Mouse (Mus musculus) heart, embryonic 15.5 days (tissue): ENCODE data around the gene Icam1. TPM values are rescaled to one million over a fixed set of nuclear protein-coding genes. Genes with fewer than 3 reads are reported as not detected.

Experiments
- ATAC-seq: fragments of 200-750 bp; cut with Nextera tagmentation; replicated peaks from 2 replicates; pipeline ENCODE4 v1.8.0; 2017; ENCODE audit warnings: low read depth, moderate TSS enrichment; ENCODE audit not compliant: insufficient number of reproducible peaks, insufficient read depth, low FRiP score
- H3K27ac ChIP-seq: fragments of 300-500 bp; sonication (generic); 2 replicates; pipeline ENCODE4 v1.5.1; 2015; ENCODE audit warnings: mild to moderate bottlenecking, inconsistent platforms
- H3K27me3 ChIP-seq: fragments of 300-500 bp; sonication (generic); 2 replicates; pipeline ENCODE4 v1.6.1; 2015; ENCODE audit warnings: inconsistent platforms
- H3K36me3 ChIP-seq: fragments of 300-500 bp; sonication (generic); 2 replicates; pipeline ENCODE4 v1.6.1; 2015; ENCODE audit warnings: mild to moderate bottlenecking, inconsistent platforms
- H3K4me1 ChIP-seq: fragments of 300-500 bp; sonication (generic); replicated peaks from 2 replicates; pipeline ENCODE4 v1.6.1; 2015; ENCODE audit warnings: inconsistent platforms
- H3K4me2 ChIP-seq: fragments of 300-500 bp; sonication (generic); 2 replicates; pipeline ENCODE4 v1.6.1; 2015; ENCODE audit warnings: inconsistent platforms, mild to moderate bottlenecking, moderate library complexity
- H3K4me3 ChIP-seq: fragments of 300-500 bp; sonication (generic); 2 replicates; pipeline ENCODE4 v1.5.1; 2015; ENCODE audit warnings: mild to moderate bottlenecking, inconsistent platforms
- H3K9ac ChIP-seq: fragments of 300-500 bp; sonication (generic); 2 replicates; pipeline ENCODE4 v1.6.1; 2015; ENCODE audit warnings: mild to moderate bottlenecking, inconsistent platforms
- H3K9me3 ChIP-seq: fragments of 300-500 bp; sonication (generic); replicated peaks from 2 replicates; pipeline ENCODE4 v1.6.1; 2016; ENCODE audit warnings: inconsistent platforms
- WGBS: fragments of 180-500 bp; shearing (Covaris S2); methylation state at CpG from one replicate; pipeline ENCODE4 v1.1.7; 2015; ENCODE audit warnings: mixed read lengths; 5-methylcytosine and 5-hydroxymethylcytosine counted together
- polyA plus RNA-seq: library from polyadenylated mRNA; unstranded; fragments of >200 nt; fragmentation: Nextera tagmentation; extraction: Ambion mirVana; gene quantifications from 2 replicates; pipeline ENCODE4 v1.2.1, GENCODE M21; 2015

Icam1 gene
- polyA plus RNA-seq, 1 experiment from 2014 or later: 13.2 TPM

DNA sequence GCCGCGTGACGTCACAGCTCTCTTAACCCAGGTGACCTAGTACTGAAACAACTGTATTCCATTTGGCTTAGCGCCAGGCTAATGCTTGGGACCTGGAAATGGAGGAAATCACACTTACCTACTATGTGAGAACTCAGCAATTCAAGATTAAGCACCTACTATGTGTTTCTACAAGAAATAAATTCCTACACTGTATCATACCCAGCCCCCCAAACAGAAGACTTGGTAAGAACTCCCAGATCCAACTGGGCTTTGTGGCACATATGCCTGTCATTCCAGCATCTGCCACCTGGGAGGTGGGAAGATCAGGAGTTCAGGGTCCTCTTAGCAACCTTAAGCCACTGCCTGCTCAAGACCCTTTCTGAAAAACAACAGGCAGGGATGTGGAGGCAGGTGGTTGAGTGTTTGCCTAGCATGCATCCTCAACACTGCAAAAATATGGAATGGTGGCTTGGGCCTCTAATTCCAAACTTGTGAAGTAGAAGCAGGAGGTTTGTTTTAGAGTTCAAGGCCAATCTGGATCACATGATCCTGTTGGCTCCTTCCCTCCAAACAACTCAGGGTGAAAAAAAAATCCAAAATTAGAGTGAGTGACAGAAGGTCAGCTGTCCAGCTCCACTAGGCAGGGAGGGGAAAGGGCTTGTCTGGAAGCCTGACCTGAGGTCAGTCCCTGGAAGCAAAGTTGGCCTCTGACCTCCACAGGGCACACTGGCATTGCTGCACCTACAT is 38.7 kb upstream of the Icam1 start:
- under 1% methylated on average over 4 of the region's 4 CpGs for WGBS
- no peak for ATAC-seq
- Histone ChIP-seq H3K36me3 (no peaks in the 10 kb centered on the region), H3K9me3 (no peaks in the 10 kb centered on the region), H3K4me1 (peaks cover 54% of the 10 kb centered on the region), H3K27me3 (no peaks in the 10 kb centered on the region), H3K9ac (peak overlapping the region; percentile 83; the same call in 1 of the 2 replicates), H3K4me3 (peak overlapping the region; percentile 71), H3K27ac (peak overlapping the region; percentile 93), H3K4me2 (peak overlapping the region; percentile 92)

DNA sequence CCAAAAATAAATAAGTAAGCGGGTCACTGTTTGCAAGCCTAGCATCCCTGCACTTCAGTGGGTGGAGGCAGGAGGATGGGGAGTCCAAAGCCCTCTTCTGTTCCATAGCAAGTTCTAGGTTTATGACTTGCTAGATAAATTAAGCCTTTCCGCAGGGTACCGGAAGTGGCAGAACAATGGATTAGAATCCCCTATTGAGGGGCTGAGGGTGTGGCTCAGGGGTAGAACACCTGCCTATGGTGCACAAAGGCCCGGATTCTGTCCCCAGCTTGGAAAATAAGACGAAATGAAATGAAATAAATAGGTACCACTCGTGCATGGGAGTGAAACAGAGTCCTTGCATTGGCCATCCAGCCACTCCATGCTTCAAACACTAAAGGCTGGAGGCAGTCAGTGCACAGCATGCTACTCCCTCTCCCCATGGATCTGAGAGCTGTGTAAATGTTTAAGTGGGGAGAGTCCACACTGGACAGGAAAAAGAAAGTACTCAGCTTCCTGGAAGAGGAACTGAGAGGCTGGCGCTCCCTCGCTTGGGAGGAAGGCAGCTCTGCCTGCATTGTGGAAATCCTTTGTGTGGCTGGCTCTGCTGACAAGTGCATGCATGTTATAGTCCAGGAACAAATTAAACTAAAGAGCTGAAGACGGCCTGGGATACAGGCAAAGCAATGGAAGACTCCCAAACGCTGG is 37.2 kb upstream of the Icam1 start:
- peaks cover 46% of the 10 kb centered on the region for H3K4me1 ChIP-seq
- H3K9me3 ChIP-seq: no peaks in the 10 kb centered on the region
- no peak for ATAC-seq
- H3K27me3 ChIP-seq: no peaks in the 10 kb centered on the region
- no peak overlapping the region for H3K4me3 ChIP-seq
- WGBS: 54% methylated on average over 10 of the region's 10 CpGs
- peak overlapping the region; percentile 65 for H3K27ac ChIP-seq
- no peak overlapping the region for H3K9ac ChIP-seq
- H3K4me2 ChIP-seq: no peak overlapping the region
- no peaks in the 10 kb centered on the region for H3K36me3 ChIP-seq

DNA sequence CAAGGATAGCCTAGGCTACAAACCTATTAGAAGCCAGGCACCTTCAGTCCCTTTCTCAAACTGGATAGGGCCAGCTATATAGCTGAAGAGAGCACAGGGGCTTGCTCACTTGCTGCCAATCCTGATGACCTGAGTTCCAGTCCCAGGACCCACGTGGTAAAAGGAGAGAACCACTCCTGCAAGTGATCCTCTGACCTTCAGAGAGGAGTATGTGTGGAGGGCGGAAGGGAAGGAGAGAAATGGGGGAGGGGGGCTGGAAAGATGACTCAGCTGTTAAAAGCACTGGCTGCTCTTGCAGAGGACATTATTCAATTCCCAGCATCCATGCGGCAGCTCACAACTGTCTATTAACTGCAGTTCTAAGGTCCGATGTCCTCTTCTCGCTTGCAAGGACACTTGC is 36.6 kb upstream of the Icam1 start:
- no peaks in the 10 kb centered on the region for H3K36me3 ChIP-seq
- no peak for ATAC-seq
- H3K4me1 ChIP-seq: peaks cover 42% of the 10 kb centered on the region
- H3K9ac ChIP-seq: 0 out of 2 replicates have a peak overlapping the region, but pooled peaks have one; percentile 6
- no peaks in the 10 kb centered on the region for H3K27me3 ChIP-seq
- no peaks in the 10 kb centered on the region for H3K9me3 ChIP-seq
- 59% methylated on average over 5 of the region's 5 CpGs for WGBS
- no peak overlapping the region for H3K4me2 ChIP-seq
- peak overlapping the region; percentile 65 for H3K27ac ChIP-seq
- H3K4me3 ChIP-seq: no peak overlapping the region

DNA sequence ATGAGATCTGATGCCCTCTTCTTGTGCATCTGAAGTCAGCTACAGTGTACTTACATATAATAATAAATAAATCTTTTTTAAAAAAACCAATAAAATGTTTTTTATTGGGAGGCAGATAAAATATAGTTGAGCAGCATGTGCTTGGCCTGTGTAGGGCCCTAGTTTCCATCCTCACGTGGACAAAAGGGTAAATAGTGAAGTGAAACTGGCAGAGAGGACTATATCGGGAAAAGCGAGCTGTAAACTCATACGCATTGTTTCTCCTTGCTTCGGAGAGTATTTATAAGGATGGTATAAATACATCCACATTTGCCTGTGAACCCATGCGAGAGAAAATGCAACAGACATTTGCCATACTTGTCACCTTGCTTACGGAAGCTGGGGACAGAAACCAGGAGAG is 36.0 kb upstream of the Icam1 start:
- Histone ChIP-seq H3K9ac (no peak overlapping the region), H3K27ac (no peak overlapping the region), H3K4me1 (peaks cover 37% of the 10 kb centered on the region), H3K4me2 (no peak overlapping the region), H3K4me3 (no peak overlapping the region), H3K27me3 (no peaks in the 10 kb centered on the region), H3K9me3 (no peaks in the 10 kb centered on the region), H3K36me3 (no peaks in the 10 kb centered on the region)
- ATAC-seq: no peak
- 87% methylated on average over 7 of the region's 7 CpGs for WGBS

DNA sequence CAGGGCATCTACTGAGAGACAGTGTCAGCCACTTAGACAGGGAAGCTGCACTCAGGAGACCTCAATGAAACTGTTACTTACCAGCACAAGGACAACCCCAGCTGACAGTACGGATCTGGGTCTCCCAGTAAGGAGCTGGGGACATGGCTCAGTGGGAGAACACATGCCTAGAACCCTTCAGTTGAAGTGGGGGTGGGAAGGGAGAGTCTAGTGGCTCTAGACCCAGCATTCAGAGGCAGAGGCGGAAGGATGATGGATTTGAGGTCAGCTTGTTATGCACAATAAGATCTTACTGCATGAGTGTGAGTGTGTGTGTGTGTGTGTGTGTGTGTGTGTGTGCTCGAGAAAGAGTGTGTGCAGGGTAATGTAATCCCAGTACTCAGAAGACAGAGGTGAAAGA is 33.6 kb upstream of the Icam1 start:
- peaks cover 20% of the 10 kb centered on the region for H3K4me1 ChIP-seq
- 67% methylated on average over 3 of the region's 3 CpGs for WGBS
- no peaks in the 10 kb centered on the region for H3K9me3 ChIP-seq
- ATAC-seq: no peak
- no peak overlapping the region for H3K27ac ChIP-seq
- no peaks in the 10 kb centered on the region for H3K27me3 ChIP-seq
- no peaks in the 10 kb centered on the region for H3K36me3 ChIP-seq
- no peak overlapping the region for H3K4me3 ChIP-seq
- H3K4me2 ChIP-seq: no peak overlapping the region
- no peak overlapping the region for H3K9ac ChIP-seq

DNA sequence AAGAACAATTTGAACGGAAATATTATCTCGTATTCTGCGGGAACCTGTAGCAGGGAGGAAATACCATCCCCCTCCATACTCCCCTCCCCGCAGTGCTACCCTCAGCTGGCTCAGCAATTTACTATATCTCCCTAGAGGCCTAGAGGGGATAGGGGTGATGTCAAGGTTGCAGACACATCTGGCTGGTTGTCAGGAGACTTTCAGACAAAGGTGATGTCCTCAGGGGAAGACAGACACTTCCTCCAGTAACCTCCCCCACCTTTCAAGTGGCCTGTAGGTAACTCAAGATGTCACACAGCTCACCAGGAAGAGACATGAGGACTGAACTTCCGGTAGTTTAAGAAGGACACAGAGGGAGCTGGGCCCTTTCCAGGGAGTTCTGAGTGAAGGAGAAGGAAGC is 32.6 kb upstream of the Icam1 start:
- H3K4me3 ChIP-seq: no peak overlapping the region
- no peak for ATAC-seq
- H3K36me3 ChIP-seq: no peaks in the 10 kb centered on the region
- 29% methylated on average over 5 of the region's 5 CpGs for WGBS
- H3K4me1 ChIP-seq: peaks cover 18% of the 10 kb centered on the region
- H3K4me2 ChIP-seq: no peak overlapping the region
- H3K9ac ChIP-seq: no peak overlapping the region
- 0 out of 2 replicates have a peak, but pooled peaks cover under 1% of the 10 kb centered on the region for H3K27me3 ChIP-seq
- no peaks in the 10 kb centered on the region for H3K9me3 ChIP-seq
- H3K27ac ChIP-seq: no peak overlapping the region

DNA sequence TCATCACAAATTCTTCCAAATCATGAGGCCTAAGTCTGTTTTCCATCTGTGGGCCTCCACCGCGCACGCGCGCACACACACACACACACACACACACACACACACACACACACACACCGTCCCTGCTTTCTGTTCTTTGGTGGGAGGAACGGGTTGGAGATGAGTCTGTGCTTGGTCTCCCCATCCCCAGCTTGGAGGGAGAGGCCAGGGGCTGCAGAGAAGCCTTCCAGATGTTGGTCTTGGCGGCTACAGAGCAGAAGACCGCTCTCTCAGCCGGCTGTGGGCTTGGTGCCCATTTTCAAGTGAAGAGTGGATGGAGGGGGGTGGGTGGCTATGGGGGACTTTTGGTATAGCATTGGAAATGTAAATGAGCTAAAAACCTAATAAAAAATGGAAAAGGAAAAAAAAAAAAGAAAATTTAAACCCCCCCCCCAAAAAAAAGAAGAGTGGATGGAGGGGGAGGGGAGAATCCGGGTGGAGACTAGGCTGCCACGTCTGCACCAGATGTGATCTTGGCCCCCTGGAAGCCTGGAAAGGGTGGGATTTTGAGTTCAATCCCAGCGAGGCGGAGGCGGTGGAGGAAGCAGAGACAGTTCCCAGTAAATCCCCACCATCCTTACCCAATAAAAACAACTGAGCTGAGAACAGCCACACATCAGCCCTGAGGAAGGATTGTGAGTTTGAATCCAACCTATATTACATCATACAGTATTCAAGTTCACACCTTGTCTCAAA is 28.7 kb upstream of the Icam1 start:
- Histone ChIP-seq H3K4me1 (peaks cover 14% of the 10 kb centered on the region), H3K27me3 (0 out of 2 replicates have a peak, but pooled peaks cover 5% of the 10 kb centered on the region), H3K27ac (peak overlapping the region; percentile 41; the same call in 1 of the 2 replicates), H3K9me3 (no peaks in the 10 kb centered on the region), H3K4me2 (no peak overlapping the region), H3K4me3 (no peak overlapping the region), H3K36me3 (no peaks in the 10 kb centered on the region), H3K9ac (no peak overlapping the region)
- 48% methylated on average over 15 of the region's 15 CpGs for WGBS
- ATAC-seq: peak; percentile 59; the same call in 1 of the 2 replicates

DNA sequence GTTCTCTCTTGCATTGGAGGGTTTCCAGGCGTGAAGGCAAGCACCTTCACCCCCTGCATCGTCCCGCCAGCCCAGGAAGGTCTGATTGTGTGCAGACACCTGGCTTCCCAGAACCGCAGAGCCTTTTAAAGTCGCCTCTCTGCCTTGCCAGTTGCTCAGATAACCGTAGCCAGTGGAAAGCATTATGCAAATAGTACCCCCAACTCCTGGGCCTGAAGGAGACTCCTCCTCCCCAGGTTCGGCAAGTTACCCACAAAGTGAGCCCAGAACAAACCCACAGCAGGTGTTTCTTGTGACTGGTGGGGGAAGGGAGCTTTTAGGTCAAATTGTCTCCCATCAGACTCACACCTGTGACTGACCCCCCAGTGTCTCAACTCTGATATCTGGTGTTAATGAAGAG is 27.8 kb upstream of the Icam1 start:
- H3K27ac ChIP-seq: no peak overlapping the region; the same call in 1 of the 2 replicates
- H3K4me3 ChIP-seq: no peak overlapping the region
- H3K36me3 ChIP-seq: no peaks in the 10 kb centered on the region
- H3K9ac ChIP-seq: no peak overlapping the region
- 0 out of 2 replicates have a peak, but pooled peaks cover 5% of the 10 kb centered on the region for H3K27me3 ChIP-seq
- H3K9me3 ChIP-seq: no peaks in the 10 kb centered on the region
- peaks cover 13% of the 10 kb centered on the region for H3K4me1 ChIP-seq
- WGBS: 19% methylated on average over 7 of the region's 7 CpGs
- no peak overlapping the region for H3K4me2 ChIP-seq
- no peak for ATAC-seq

DNA sequence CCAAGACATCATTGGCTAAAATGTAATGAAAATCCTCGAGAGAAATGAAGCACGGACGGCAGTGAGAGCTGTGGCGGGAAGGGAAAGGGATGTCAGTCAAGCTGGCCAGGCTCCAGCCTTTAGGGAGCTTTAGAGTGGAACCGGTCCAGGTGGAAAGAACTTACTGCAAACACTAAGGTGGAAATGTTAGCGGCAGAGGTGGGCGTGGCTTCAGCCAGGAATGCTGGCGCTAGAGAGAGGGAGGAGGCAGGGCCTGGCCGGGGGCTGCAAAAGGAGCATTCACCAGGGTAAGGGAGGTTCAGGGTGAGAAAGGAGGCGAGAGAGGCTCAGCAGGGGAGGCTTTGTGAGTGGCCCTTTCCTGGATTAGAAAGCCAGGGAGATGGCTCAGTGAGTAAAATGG is 24.9 kb upstream of the Icam1 start:
- H3K9ac ChIP-seq: no peak overlapping the region; the same call in 1 of the 2 replicates
- H3K9me3 ChIP-seq: no peaks in the 10 kb centered on the region
- H3K27ac ChIP-seq: no peak overlapping the region
- no peak for ATAC-seq
- peak overlapping the region; percentile 52 for H3K4me2 ChIP-seq
- 0 out of 2 replicates have a peak, but pooled peaks cover 5% of the 10 kb centered on the region for H3K27me3 ChIP-seq
- 7% methylated on average over 10 of the region's 10 CpGs for WGBS
- H3K4me1 ChIP-seq: peaks cover 6% of the 10 kb centered on the region
- H3K36me3 ChIP-seq: no peaks in the 10 kb centered on the region
- H3K4me3 ChIP-seq: no peak overlapping the region

DNA sequence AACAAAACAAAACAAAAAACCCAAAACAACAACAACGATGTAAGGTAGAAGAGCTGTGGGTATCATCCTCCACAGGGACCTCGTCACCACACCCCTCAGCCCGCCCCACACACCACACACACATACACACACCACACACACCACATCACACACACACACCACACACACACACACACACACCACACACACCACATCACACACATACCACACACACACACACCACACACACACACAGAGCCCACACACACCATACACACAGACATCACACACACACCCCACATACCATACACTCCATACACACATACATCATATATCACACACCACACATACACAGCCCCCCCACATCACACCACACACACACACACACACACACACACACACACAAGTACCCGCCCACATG is 24.2 kb upstream of the Icam1 start:
- Histone ChIP-seq H3K36me3 (no peaks in the 10 kb centered on the region), H3K9ac (no peak overlapping the region), H3K4me1 (peaks cover 6% of the 10 kb centered on the region), H3K4me2 (no peak overlapping the region), H3K4me3 (no peak overlapping the region), H3K27me3 (0 out of 2 replicates have a peak, but pooled peaks cover 5% of the 10 kb centered on the region), H3K27ac (no peak overlapping the region), H3K9me3 (no peaks in the 10 kb centered on the region)
- 87% methylated on average over 4 of the region's 4 CpGs for WGBS
- no peak for ATAC-seq

DNA sequence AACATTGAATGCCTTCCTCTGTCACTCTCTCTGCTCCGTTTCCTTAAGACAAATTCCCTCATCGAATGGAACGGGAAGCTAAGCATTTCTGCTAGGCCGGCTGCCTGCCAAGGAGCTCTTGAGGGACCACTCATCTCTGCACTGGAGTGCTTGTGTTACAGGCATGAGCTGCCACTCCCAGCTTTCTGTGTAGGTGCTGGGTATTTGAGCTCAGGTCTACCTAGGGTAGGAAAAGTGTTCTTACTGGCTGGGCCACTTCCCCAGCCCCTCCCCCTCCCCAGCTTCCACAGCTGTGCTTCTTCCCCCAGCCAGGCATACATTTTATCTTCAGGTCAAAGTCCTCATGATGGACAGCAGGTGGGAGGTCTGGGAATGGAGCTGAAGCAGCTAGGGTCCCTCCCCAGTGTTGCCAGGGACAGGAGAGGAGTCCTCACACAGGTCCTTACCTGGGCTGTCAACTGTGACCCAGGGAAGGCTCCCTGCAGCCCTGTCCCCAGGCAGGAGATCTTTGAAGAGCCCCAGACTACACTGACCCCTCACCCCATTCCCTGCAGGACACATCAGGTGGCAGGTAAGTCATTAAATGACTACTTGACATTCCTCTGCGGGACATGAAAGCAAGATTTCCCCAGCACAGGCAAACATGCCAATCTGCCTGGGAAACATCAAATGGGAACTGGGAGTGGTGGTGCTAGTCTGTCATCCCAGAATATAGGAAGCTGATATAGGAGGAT is 22.5 kb upstream of the Icam1 start:
- H3K27me3 ChIP-seq: 0 out of 2 replicates have a peak, but pooled peaks cover 3% of the 10 kb centered on the region
- no peak overlapping the region for H3K4me2 ChIP-seq
- no peak overlapping the region for H3K4me3 ChIP-seq
- 37% methylated on average over 5 of the region's 5 CpGs for WGBS
- no peaks in the 10 kb centered on the region for H3K36me3 ChIP-seq
- no peaks in the 10 kb centered on the region for H3K9me3 ChIP-seq
- H3K9ac ChIP-seq: no peak overlapping the region
- H3K4me1 ChIP-seq: peaks cover 6% of the 10 kb centered on the region
- ATAC-seq: no peak
- H3K27ac ChIP-seq: no peak overlapping the region
